Mouse (Mus musculus) embryonic fibroblast, embryonic 13.5 days (primary cell): Measurements from ENCODE around the gene Omp.

Experiments
- CTCF ChIP-seq: IDR thresholded peaks from 2 replicates; pipeline ENCODE4 v1.5.1; 2011; ENCODE audit warnings: mild to moderate bottlenecking, control low read depth, low read length, moderate library complexity, borderline replicate concordance; ENCODE audit not compliant: insufficient read depth
- POLR2A ChIP-seq: IDR thresholded peaks from 2 replicates; pipeline ENCODE4 v1.6.1; 2011; ENCODE audit warnings: low read depth, mild to moderate bottlenecking, control low read depth, low read length, moderate library complexity

DNA sequence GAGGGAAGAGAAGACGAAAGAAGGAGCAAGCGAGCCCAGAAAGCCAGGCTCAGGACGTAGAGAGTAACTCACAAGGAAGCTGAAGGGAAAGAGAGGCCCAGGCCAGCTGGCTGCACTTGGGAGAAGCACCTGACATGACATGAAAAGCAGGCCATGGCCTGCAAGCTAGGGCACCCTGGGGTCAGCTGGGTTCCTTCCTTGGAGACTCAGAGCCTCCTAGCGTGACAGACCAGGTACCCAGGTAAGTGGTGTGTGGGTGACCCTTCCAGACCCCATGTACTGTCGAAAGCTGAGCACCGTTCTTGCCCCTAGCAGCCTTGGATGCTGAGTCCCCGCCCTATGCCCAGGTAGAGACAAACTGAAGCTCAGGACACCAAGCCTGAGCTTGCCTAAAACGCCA lies 27.4 kb upstream of the Omp start:
- TF ChIP-seq CTCF (no peak), POLR2A (no peak)
